Mouse (Mus musculus) intestine, embryonic 14.5 days (tissue): Measurements from ENCODE around the gene Amelx. TPM values are rescaled to one million over a fixed set of nuclear protein-coding genes. Genes with fewer than 3 reads are reported as not detected.

Source experiments
- ATAC-seq: fragments of 200-750 bp; cut with Nextera tagmentation; replicated peaks from 2 replicates; pipeline ENCODE4 v1.8.0; 2017; ENCODE audit warnings: low read depth, moderate number of reproducible peaks, moderate TSS enrichment, moderate library complexity; ENCODE audit not compliant: low FRiP score, low TSS enrichment
- DNase-seq: peaks from one replicate; pipeline ENCODE4 v3.0.0-alpha.2; 2018; ENCODE audit warnings: low spot score
- H3K27ac ChIP-seq: fragments of 300-500 bp; sonication (generic); 2 replicates; pipeline ENCODE4 v1.5.1; 2014; ENCODE audit warnings: low read depth, mild to moderate bottlenecking, control low read depth
- H3K27me3 ChIP-seq: fragments of 300-500 bp; sonication (generic); replicated peaks from 2 replicates; pipeline ENCODE4 v1.6.1; 2014; ENCODE audit warnings: low read length, control low read depth; ENCODE audit not compliant: control insufficient read depth, insufficient read depth
- H3K36me3 ChIP-seq: fragments of 300-500 bp; sonication (generic); 2 replicates; pipeline ENCODE4 v1.6.1; 2014; ENCODE audit warnings: low read length, control low read depth; ENCODE audit not compliant: control insufficient read depth, insufficient read depth
- H3K4me1 ChIP-seq: fragments of 300-500 bp; sonication (generic); replicated peaks from 2 replicates; pipeline ENCODE4 v1.6.1; 2014; ENCODE audit warnings: low read length, control low read depth, mixed read lengths; ENCODE audit not compliant: control insufficient read depth, insufficient read depth
- H3K4me2 ChIP-seq: fragments of 300-500 bp; sonication (generic); 2 replicates; pipeline ENCODE4 v1.6.1; 2014; ENCODE audit warnings: low read length
- H3K4me3 ChIP-seq: fragments of 300-500 bp; sonication (generic); 2 replicates; pipeline ENCODE4 v1.5.1; 2014; ENCODE audit warnings: low read depth, low read length, control low read depth, mixed read lengths
- H3K9ac ChIP-seq: fragments of 300-500 bp; sonication (generic); 2 replicates; pipeline ENCODE4 v1.6.1; 2014; ENCODE audit warnings: mild to moderate bottlenecking, low read length
- H3K9me3 ChIP-seq: fragments of 300-500 bp; sonication (generic); 2 replicates; pipeline ENCODE4 v1.6.1; 2016; ENCODE audit warnings: low read length, control low read depth; ENCODE audit not compliant: control insufficient read depth
- WGBS: fragments of 180-500 bp; shearing (Covaris S2); extraction: QIAGEN DNeasy Blood & Tissue Kit; methylation state at CpG from one replicate; pipeline ENCODE4 v1.1.7; 2014; 5-methylcytosine and 5-hydroxymethylcytosine counted together
- polyA plus RNA-seq: library from polyadenylated mRNA; unstranded; fragments of >200 nt; fragmentation: Nextera tagmentation; extraction: Ambion mirVana; gene quantifications from 2 replicates; pipeline ENCODE4 v1.2.1, GENCODE M21; 2014

Amelx gene
- polyA plus RNA-seq, 1 experiment from 2014 or later = not detected

GRCm38 (mm10) chrX:169140467-169140866 lies 46.5 kb downstream of the Amelx start:
- ATAC-seq (no peak), DNase-seq (no peak)
- no peaks in the 10 kb centered on the region for H3K9me3 ChIP-seq
- no peak overlapping the region for H3K27ac ChIP-seq
- no peaks in the 10 kb centered on the region for H3K27me3 ChIP-seq
- H3K4me2 ChIP-seq = no peak overlapping the region
- H3K9ac ChIP-seq = no peak overlapping the region
- H3K4me1 ChIP-seq = no peaks in the 10 kb centered on the region
- H3K36me3 ChIP-seq = no peaks in the 10 kb centered on the region
- no peak overlapping the region for H3K4me3 ChIP-seq
- WGBS = 90% methylated on average over 9 of the region's 9 CpGs

DNA sequence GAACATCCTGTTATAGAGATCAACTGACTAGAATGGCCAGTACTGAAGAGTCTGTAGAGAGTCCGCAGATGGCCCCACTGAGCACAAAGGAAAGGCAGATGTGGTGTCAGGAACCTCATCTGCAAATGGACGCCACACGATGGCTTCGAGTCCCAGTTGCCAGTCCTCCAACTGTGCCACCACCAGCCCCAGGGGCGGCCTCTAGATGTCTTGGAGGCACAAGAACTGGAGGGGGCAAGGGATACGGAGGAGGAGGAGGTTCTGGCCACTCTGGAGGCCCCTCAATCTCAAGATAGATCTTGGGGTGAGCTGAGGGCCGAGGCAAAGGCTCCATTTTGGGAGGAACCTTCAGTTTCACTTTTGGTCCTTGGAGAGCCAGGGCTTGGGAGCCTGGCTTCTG lies 47.2 kb downstream of the Amelx start:
- ATAC-seq (no peak), DNase-seq (no peak)
- no peak overlapping the region for H3K9ac ChIP-seq
- 91% methylated on average over 7 of the region's 7 CpGs for WGBS
- no peaks in the 10 kb centered on the region for H3K36me3 ChIP-seq
- H3K27ac ChIP-seq = no peak overlapping the region
- no peaks in the 10 kb centered on the region for H3K9me3 ChIP-seq
- no peak overlapping the region for H3K4me3 ChIP-seq
- H3K4me2 ChIP-seq = no peak overlapping the region
- no peaks in the 10 kb centered on the region for H3K4me1 ChIP-seq
- no peaks in the 10 kb centered on the region for H3K27me3 ChIP-seq

Other genes starting within 250 kb of the Amelx start
- gene Hccs, start 133.2 kb upstream of the Amelx start, polyA plus RNA-seq = 31.4 and 34.5 TPM in 2 replicates